ENCODE assay signal across 21 mouse cellular contexts in genomic region chr9:45434171-45434570, GRCm38 (mm10). TPM values are rescaled to one million over a fixed set of nuclear protein-coding genes. Genes with fewer than 3 reads are reported as not detected.
DNase-seq lines count a peak whose midpoint lies in the region; ATAC-seq and TF ChIP-seq lines count a peak whose summit lies in the region.
"Had no signal": no experiment of that assay in that cellular context is flagged by ENCODE, and none has a peak within 500 bp of the region (broad histone marks: within the 10 kb centered on the region; RNA-seq: fewer than 3 reads in every experiment).

No protein-coding gene starts in this region.

- H3K9ac ChIP-seq in midbrain, embryonic 13.5 days (replicated peaks): no peak overlapping the region
- H3K9ac ChIP-seq in midbrain, embryonic 11.5 days (ENCODE audit: low read length): no peak overlapping the region
- H3K9ac ChIP-seq in forebrain, embryonic 14.5 days (ENCODE audit: low read length): peak overlapping the region; percentile 32; the same call in 1 of the 2 replicates
- H3K9ac ChIP-seq in midbrain, postnatal 0 days (replicated peaks; ENCODE audit: low read length, poor library complexity, severe bottlenecking): no peak overlapping the region
- H3K9ac ChIP-seq: embryonic facial prominence, embryonic 13.5 days; intestine, embryonic 15.5 days; midbrain, embryonic 12.5 days; neural tube, embryonic 12.5 days had no signal

- H3K9me3 ChIP-seq in midbrain, embryonic 13.5 days: no peaks in the 10 kb centered on the region
- H3K9me3 ChIP-seq in midbrain, embryonic 11.5 days (ENCODE audit: control insufficient read depth, low read length): no peaks in the 10 kb centered on the region
- no peaks in the 10 kb centered on the region for H3K9me3 ChIP-seq in forebrain, embryonic 14.5 days (replicated peaks; ENCODE audit: control insufficient read depth, low read length)
- no peaks in the 10 kb centered on the region for H3K9me3 ChIP-seq in midbrain, postnatal 0 days (ENCODE audit: low read length)
- H3K9me3 ChIP-seq: embryonic facial prominence, embryonic 13.5 days; heart, embryonic 10.5 days; intestine, embryonic 15.5 days; midbrain, embryonic 12.5 days; neural tube, embryonic 12.5 days had no signal

- no peak overlapping the region for H3K4me2 ChIP-seq in midbrain, embryonic 13.5 days (replicated peaks)
- no peak overlapping the region for H3K4me2 ChIP-seq in midbrain, embryonic 11.5 days
- peak overlapping the region; percentile 81 for H3K4me2 ChIP-seq in forebrain, embryonic 14.5 days (ENCODE audit: low read length)
- peak overlapping the region; percentile 87; the same call in 1 of the 2 replicates for H3K4me2 ChIP-seq in midbrain, postnatal 0 days (ENCODE audit: low read depth, low read length, poor library complexity, severe bottlenecking)
- H3K4me2 ChIP-seq: embryonic facial prominence, embryonic 13.5 days; intestine, embryonic 15.5 days; midbrain, embryonic 12.5 days had no signal

- ATAC-seq in frontal cortex, adult (ENCODE audit: low TSS enrichment): peak; percentile 42; the same call in 1 of the 2 replicates
- ATAC-seq in midbrain, embryonic 13.5 days: no peak
- no peak for ATAC-seq in midbrain, embryonic 11.5 days (ENCODE audit: low FRiP score)
- ATAC-seq in forebrain, embryonic 14.5 days: 0 out of 2 replicates have a peak, but pooled peaks have one; percentile 32
- no peak for ATAC-seq in midbrain, postnatal 0 days (ENCODE audit: low FRiP score)
- ATAC-seq: intestine, embryonic 15.5 days had no signal

- H3K4me1 ChIP-seq in midbrain, embryonic 13.5 days (replicated peaks): peaks cover 73% of the 10 kb centered on the region
- H3K4me1 ChIP-seq in midbrain, embryonic 11.5 days (ENCODE audit: control insufficient read depth, insufficient read depth, low read length): peaks cover 9% of the 10 kb centered on the region
- H3K4me1 ChIP-seq in forebrain, embryonic 14.5 days (ENCODE audit: control insufficient read depth, insufficient read depth, low read length): peaks cover 44% of the 10 kb centered on the region
- H3K4me1 ChIP-seq in midbrain, postnatal 0 days (ENCODE audit: insufficient read depth, low read length): peaks cover 14% of the 10 kb centered on the region; the same call in 1 of the 2 replicates

- peak overlapping the region; percentile 87; the same call in 1 of the 2 replicates for H3K27ac ChIP-seq in midbrain, embryonic 13.5 days
- H3K27ac ChIP-seq in midbrain, embryonic 11.5 days (ENCODE audit: low read depth, low read length): no peak overlapping the region
- H3K27ac ChIP-seq in forebrain, embryonic 14.5 days (ENCODE audit: low read depth, low read length): peak overlapping the region; percentile 70
- peak overlapping the region; percentile 76 for H3K27ac ChIP-seq in midbrain, postnatal 0 days (ENCODE audit: low read depth, low read length)
- H3K27ac ChIP-seq: embryonic facial prominence, embryonic 13.5 days; heart, embryonic 10.5 days; intestine, embryonic 15.5 days; midbrain, embryonic 12.5 days; neural tube, embryonic 12.5 days had no signal

- 68% methylated on average over 2 of the region's 2 CpGs for WGBS in midbrain, embryonic 13.5 days
- WGBS in midbrain, embryonic 11.5 days: 91% methylated on average over 2 of the region's 2 CpGs
- WGBS in forebrain, embryonic 14.5 days: 27% methylated on average over 2 of the region's 2 CpGs
- 52% methylated on average over 2 of the region's 2 CpGs for WGBS in midbrain, postnatal 0 days

- H3K36me3 ChIP-seq in midbrain, embryonic 13.5 days: no peaks in the 10 kb centered on the region
- H3K36me3 ChIP-seq in midbrain, embryonic 11.5 days (ENCODE audit: control insufficient read depth, insufficient read depth, low read length): no peaks in the 10 kb centered on the region
- H3K36me3 ChIP-seq in forebrain, embryonic 14.5 days (ENCODE audit: control insufficient read depth, insufficient read depth, low read length): no peaks in the 10 kb centered on the region
- H3K36me3 ChIP-seq in midbrain, postnatal 0 days (ENCODE audit: insufficient read depth, low read length): no peaks in the 10 kb centered on the region
- H3K36me3 ChIP-seq: embryonic facial prominence, embryonic 13.5 days; heart, embryonic 10.5 days; intestine, embryonic 15.5 days; midbrain, embryonic 12.5 days; neural tube, embryonic 12.5 days had no signal

- no peak for TF ChIP-seq CTCF in midbrain, postnatal 0 days (IDR thresholded peaks at IDR 0.05)

- H3K27me3 ChIP-seq in midbrain, embryonic 13.5 days: peaks cover 38% of the 10 kb centered on the region
- peaks cover 34% of the 10 kb centered on the region for H3K27me3 ChIP-seq in midbrain, embryonic 11.5 days (ENCODE audit: control insufficient read depth, insufficient read depth, low read length)
- H3K27me3 ChIP-seq in forebrain, embryonic 14.5 days (replicated peaks; ENCODE audit: control insufficient read depth, insufficient read depth, low read length): peaks cover 16% of the 10 kb centered on the region
- 0 out of 2 replicates have a peak, but pooled peaks cover 2% of the 10 kb centered on the region for H3K27me3 ChIP-seq in midbrain, postnatal 0 days (ENCODE audit: insufficient read depth, low read length)

- intact Hi-C loops in gastrocnemius, postnatal 36 days (cut with DNase I): no loop called here

- H3K4me3 ChIP-seq in midbrain, embryonic 13.5 days (replicated peaks): no peak overlapping the region
- no peak overlapping the region for H3K4me3 ChIP-seq in midbrain, embryonic 11.5 days (ENCODE audit: low read depth, low read length)
- no peak overlapping the region for H3K4me3 ChIP-seq in forebrain, embryonic 14.5 days (ENCODE audit: low read depth, low read length)
- no peak overlapping the region for H3K4me3 ChIP-seq in midbrain, postnatal 0 days (ENCODE audit: low read depth, low read length)
- H3K4me3 ChIP-seq: embryonic facial prominence, embryonic 13.5 days; heart, embryonic 10.5 days; intestine, embryonic 15.5 days; midbrain, embryonic 12.5 days; neural tube, embryonic 12.5 days had no signal

- no peak for DNase-seq in frontal cortex, postnatal 14 days (ENCODE audit: low spot score in 2 of 2)
- DNase-seq in midbrain, embryonic 11.5 days (ENCODE audit: low spot score, missing footprints): no peak
- peak; percentile 89 for DNase-seq in forebrain, embryonic 14.5 days (ENCODE audit: low spot score)
- no peak for DNase-seq in midbrain, postnatal 0 days (ENCODE audit: low spot score)
- DNase-seq in gastrocnemius, postnatal 36 days: no peak
- DNase-seq in lung, postnatal 25 days (ENCODE audit: low spot score): no peak
- DNase-seq: B cell, adult 2 months; cerebellum, adult 11 months; gastrocnemius, postnatal 14 days; heart, postnatal 14 days; kidney, postnatal 14 days; lung, postnatal 14 days; thymus, postnatal 4 days had no signal

RNA-seq across cellular contexts. Expression of gene Dscaml1, which starts 7.7 kb away (rescaled TPM):
- polyA plus RNA-seq in midbrain, embryonic 13.5 days (2015; fragmentation: Nextera tagmentation; extraction: Ambion mirVana): 8.4 and 9.5 TPM in 2 replicates
- 0.74 and 0.86 TPM in 2 replicates for polyA plus RNA-seq in midbrain, embryonic 11.5 days (2014; fragmentation: Nextera tagmentation; extraction: Ambion mirVana)
- polyA plus RNA-seq in forebrain, embryonic 14.5 days (2014; fragmentation: Nextera tagmentation; extraction: Ambion mirVana): 11.3 and 15.0 TPM in 2 replicates
- total RNA-seq in midbrain, postnatal 0 days (2014; rRNA removed): 39.1 and 42.1 TPM in 2 replicates
- 14.4 and 14.6 TPM in 2 replicates for polyA plus RNA-seq in midbrain, postnatal 0 days (2015; fragmentation: Nextera tagmentation; extraction: Ambion mirVana)
- total RNA-seq in gastrocnemius, postnatal 36 days (2021): not detected
- total RNA-seq: heart, postnatal 14 days had no signal
- polyA plus RNA-seq: liver, embryonic 16.5 days had no signal

RNA-seq across cellular contexts. Expression of gene Fxyd2, which starts 34.7 kb away (rescaled TPM):
- polyA plus RNA-seq in midbrain, embryonic 13.5 days (2015; fragmentation: Nextera tagmentation; extraction: Ambion mirVana): 3.6 and 5.5 TPM in 2 replicates
- 1.00 and 1.5 TPM in 2 replicates for polyA plus RNA-seq in midbrain, embryonic 11.5 days (2014; fragmentation: Nextera tagmentation; extraction: Ambion mirVana)
- 5.2 and 6.2 TPM in 2 replicates for polyA plus RNA-seq in forebrain, embryonic 14.5 days (2014; fragmentation: Nextera tagmentation; extraction: Ambion mirVana)
- 36.9 and 40.8 TPM in 2 replicates for total RNA-seq in midbrain, postnatal 0 days (2014; rRNA removed)
- 21.0 and 27.4 TPM in 2 replicates for polyA plus RNA-seq in midbrain, postnatal 0 days (2015; fragmentation: Nextera tagmentation; extraction: Ambion mirVana)
- total RNA-seq in gastrocnemius, postnatal 36 days (2021): 1 to 10 TPM; 1.4 to 2.6 TPM

Comparison
In these comparisons a context has a peak if more than half of its experiments do, and no peak if none do; other contexts are left out.
1. H3K4me2 ChIP-seq: peak in forebrain, embryonic 14.5 days (single experiment) and midbrain, postnatal 0 days (single experiment); none in midbrain, embryonic 13.5 days (single experiment) and midbrain, embryonic 11.5 days (single experiment).
2. ATAC-seq: peak in frontal cortex, adult (single experiment) and forebrain, embryonic 14.5 days (single experiment); none in midbrain, embryonic 13.5 days (single experiment), midbrain, embryonic 11.5 days (single experiment) and midbrain, postnatal 0 days (single experiment).